Mouse (Mus musculus): ENCODE data around the gene Dclre1a. TPM values are rescaled to one million over a fixed set of nuclear protein-coding genes. Genes with fewer than 3 reads are reported as not detected.

The Dclre1a gene
- total and polyA plus RNA-seq, 3 experiments, result 8.3 to 14.8 (median 13.1) TPM

- TF ChIP-seq POLR2AphosphoS2 (IDR thresholded peaks at IDR 0.05; ENCODE audit: low read depth, low read length), result no peak
- TF ChIP-seq JUN (IDR thresholded peaks at IDR 0.05; ENCODE audit: insufficient read depth, low read depth, low read length), result no peak
- TF ChIP-seq NRF1 (IDR thresholded peaks at IDR 0.05; ENCODE audit: low read depth, low read length), result no peak
- no peak for TF ChIP-seq CHD2 (IDR thresholded peaks at IDR 0.05; ENCODE audit: low read length)
- no peak for TF ChIP-seq IRF4 (IDR thresholded peaks at IDR 0.05; ENCODE audit: low read depth, low read length)
- no peak for TF ChIP-seq BHLHE40 (IDR thresholded peaks at IDR 0.05; ENCODE audit: low read depth, low read length)
- TF ChIP-seq SIN3A (IDR thresholded peaks at IDR 0.05; ENCODE audit: low read length), result no peak
- in situ Hi-C loops (cut with MboI; ENCODE audit: low pct_ligation_motif_present, low pct_unique_long_range_greater_than_20kb, low sequenced_read_pairs), result no loop called here
Measured at GRCm38 (mm10) chr19:56535765-56536164, 12.3 kb downstream of the Dclre1a start.

GRCm38 (mm10) chr19:56535064-56535463 lies 13.0 kb downstream of the Dclre1a start:
- in situ Hi-C loops (cut with MboI; ENCODE audit: low pct_ligation_motif_present, low pct_unique_long_range_greater_than_20kb, low sequenced_read_pairs), result no loop called here
- Histone ChIP-seq H3K4me3 (replicated peaks in 1 of 3; ENCODE audit: low read depth in 2 of 3, low read length in 2 of 3, poor library complexity in 1 of 3) (no peak overlapping the region), H3K4me2 (ENCODE audit: insufficient read depth, low read depth, poor library complexity, severe bottlenecking) (no peak overlapping the region), H3K4me1 (ENCODE audit: control insufficient read depth in 1 of 2, insufficient read depth in 2 of 2) (no peaks in the 10 kb centered on the region), H3K27ac (ENCODE audit: insufficient read depth, low read depth) (no peak overlapping the region), H3K79me2 (replicated peaks; ENCODE audit: control insufficient read depth, extremely low read depth, insufficient read depth, poor library complexity, severe bottlenecking) (no peaks in the 10 kb centered on the region), H3K9me3 (replicated peaks; ENCODE audit: low read length) (no peaks in the 10 kb centered on the region), H3K9ac (ENCODE audit: insufficient read depth, low read depth) (no peak overlapping the region), H3K36me3 (replicated peaks in 1 of 2; ENCODE audit: control insufficient read depth in 1 of 2, insufficient read depth in 1 of 2, low read length in 1 of 2) (peaks cover 33 to 76% of the 10 kb centered on the region in 2 experiments), H3K27me3 (replicated peaks) (no peaks in the 10 kb centered on the region)
- TF ChIP-seq MEF2A (IDR thresholded peaks at IDR 0.05; ENCODE audit: borderline replicate concordance, low read depth, low read length), result no peak
- TF ChIP-seq TCF12 (IDR thresholded peaks at IDR 0.05; ENCODE audit: low read depth, low read length), result no peak
- TF ChIP-seq RCOR1 (conservative IDR thresholded peaks at IDR 0.05; ENCODE audit: low read depth, low read length), result no peak
- TF ChIP-seq MAZ (IDR thresholded peaks at IDR 0.05; ENCODE audit: low read depth, low read length), result no peak
- dilution Hi-C loops (cut with MboI; ENCODE audit: extremely low pct_ligation_motif_present, extremely low pct_unique_long_range_greater_than_20kb, low sequenced_read_pairs), result no loop called here
- no peak for DNase-seq (ENCODE audit: extremely low read depth)

More at GRCm38 (mm10) chr19:56535765-56536164, 12.3 kb downstream of the Dclre1a start:
- no peak for DNase-seq (ENCODE audit: extremely low read depth)
- dilution Hi-C loops (cut with MboI; ENCODE audit: extremely low pct_ligation_motif_present, extremely low pct_unique_long_range_greater_than_20kb, low sequenced_read_pairs), result no loop called here
- Histone ChIP-seq H3K79me2 (replicated peaks; ENCODE audit: control insufficient read depth, extremely low read depth, insufficient read depth, poor library complexity, severe bottlenecking) (no peaks in the 10 kb centered on the region), H3K4me1 (ENCODE audit: control insufficient read depth in 1 of 2, insufficient read depth in 2 of 2) (no peaks in the 10 kb centered on the region), H3K27ac (ENCODE audit: insufficient read depth, low read depth) (no peak overlapping the region), H3K36me3 (replicated peaks in 1 of 2; ENCODE audit: control insufficient read depth in 1 of 2, insufficient read depth in 1 of 2, low read length in 1 of 2) (peaks cover 36 to 83% of the 10 kb centered on the region in 2 experiments), H3K9me3 (replicated peaks; ENCODE audit: low read length) (no peaks in the 10 kb centered on the region), H3K27me3 (replicated peaks) (no peaks in the 10 kb centered on the region), H3K4me3 (replicated peaks in 1 of 3; ENCODE audit: low read depth in 2 of 3, low read length in 2 of 3, poor library complexity in 1 of 3) (no peak overlapping the region), H3K9ac (ENCODE audit: insufficient read depth, low read depth) (no peak overlapping the region), H3K4me2 (ENCODE audit: insufficient read depth, low read depth, poor library complexity, severe bottlenecking) (no peak overlapping the region)

GRCm38 (mm10) chr19:56534337-56534736 lies 13.7 kb downstream of the Dclre1a start:
- no peak overlapping the region for H3K27ac ChIP-seq (ENCODE audit: insufficient read depth, low read depth)
- H3K79me2 ChIP-seq (replicated peaks; ENCODE audit: control insufficient read depth, extremely low read depth, insufficient read depth, poor library complexity, severe bottlenecking), result no peaks in the 10 kb centered on the region
- H3K9ac ChIP-seq (ENCODE audit: insufficient read depth, low read depth), result no peak overlapping the region
- in situ Hi-C loops (cut with MboI; ENCODE audit: low pct_ligation_motif_present, low pct_unique_long_range_greater_than_20kb, low sequenced_read_pairs), result no loop called here
- H3K27me3 ChIP-seq (replicated peaks), result no peaks in the 10 kb centered on the region
- no peak overlapping the region for H3K4me2 ChIP-seq (ENCODE audit: insufficient read depth, low read depth, poor library complexity, severe bottlenecking)
- no peak for DNase-seq (ENCODE audit: extremely low read depth)
- dilution Hi-C loops (cut with MboI; ENCODE audit: extremely low pct_ligation_motif_present, extremely low pct_unique_long_range_greater_than_20kb, low sequenced_read_pairs), result no loop called here
- peaks cover 31 to 74% of the 10 kb centered on the region in 2 experiments for H3K36me3 ChIP-seq (replicated peaks in 1 of 2; ENCODE audit: control insufficient read depth in 1 of 2, insufficient read depth in 1 of 2, low read length in 1 of 2)
- TF ChIP-seq CTCF (conservative IDR thresholded peaks at IDR 0.05 in 1 of 2, IDR thresholded peaks at IDR 0.05 in 1 of 2; ENCODE audit: low read depth in 2 of 2, low read length in 2 of 2) (no peak), IRF4 (IDR thresholded peaks at IDR 0.05; ENCODE audit: low read depth, low read length) (no peak), RAD21 (IDR thresholded peaks at IDR 0.05; ENCODE audit: low read depth, low read length) (no peak), NRF1 (IDR thresholded peaks at IDR 0.05; ENCODE audit: low read depth, low read length) (no peak), POLR2AphosphoS2 (IDR thresholded peaks at IDR 0.05; ENCODE audit: low read depth, low read length) (no peak), SIN3A (IDR thresholded peaks at IDR 0.05; ENCODE audit: low read length) (no peak), HCFC1 (IDR thresholded peaks at IDR 0.05; ENCODE audit: low read depth, low read length) (no peak), UBTF (IDR thresholded peaks at IDR 0.05; ENCODE audit: low read depth, low read length) (no peak), BHLHE40 (IDR thresholded peaks at IDR 0.05; ENCODE audit: low read depth, low read length) (no peak), MXI1 (IDR thresholded peaks at IDR 0.05; ENCODE audit: low read depth, low read length) (no peak), MEF2A (IDR thresholded peaks at IDR 0.05; ENCODE audit: borderline replicate concordance, low read depth, low read length) (no peak), TBP (conservative IDR thresholded peaks at IDR 0.05; ENCODE audit: low read depth, low read length) (no peak), E2F4 (IDR thresholded peaks at IDR 0.05; ENCODE audit: insufficient replicate concordance, low read depth, low read length) (no peak), NELFE (IDR thresholded peaks at IDR 0.05; ENCODE audit: low read depth, low read length) (no peak), USF2 (conservative IDR thresholded peaks at IDR 0.05; ENCODE audit: low read depth, low read length) (no peak), ZC3H11A (IDR thresholded peaks at IDR 0.05; ENCODE audit: low read depth, low read length) (no peak), CHD2 (IDR thresholded peaks at IDR 0.05; ENCODE audit: low read length) (no peak), ZKSCAN1 (IDR thresholded peaks at IDR 0.05; ENCODE audit: borderline replicate concordance, low read depth, low read length) (no peak), POLR2A (IDR thresholded peaks at IDR 0.05; ENCODE audit: low read depth, low read length) (no peak), USF1 (IDR thresholded peaks at IDR 0.05; ENCODE audit: low read depth, low read length) (no peak)
- H3K9me3 ChIP-seq (replicated peaks; ENCODE audit: low read length), result no peaks in the 10 kb centered on the region
- no peak overlapping the region for H3K4me3 ChIP-seq (replicated peaks in 1 of 3; ENCODE audit: low read depth in 2 of 3, low read length in 2 of 3, poor library complexity in 1 of 3)
- no peaks in the 10 kb centered on the region for H3K4me1 ChIP-seq (ENCODE audit: control insufficient read depth in 1 of 2, insufficient read depth in 2 of 2)

All from CH12.LX (cell line).